Mouse (Mus musculus) embryo, embryonic 10 days (tissue): ENCODE measurements at regions not wholly inside any gene's neighbourhood (a gene's known extent, or its start where the extent isn't known, plus 50 kb on each side); places are given as distances from the start of the nearest gene placed in this dataset.

ENCODE experiments used
- DNase-seq: peaks from one replicate; pipeline ENCODE4 v3.0.0-alpha.2; 2015; ENCODE audit warnings: low spot score

DNA sequence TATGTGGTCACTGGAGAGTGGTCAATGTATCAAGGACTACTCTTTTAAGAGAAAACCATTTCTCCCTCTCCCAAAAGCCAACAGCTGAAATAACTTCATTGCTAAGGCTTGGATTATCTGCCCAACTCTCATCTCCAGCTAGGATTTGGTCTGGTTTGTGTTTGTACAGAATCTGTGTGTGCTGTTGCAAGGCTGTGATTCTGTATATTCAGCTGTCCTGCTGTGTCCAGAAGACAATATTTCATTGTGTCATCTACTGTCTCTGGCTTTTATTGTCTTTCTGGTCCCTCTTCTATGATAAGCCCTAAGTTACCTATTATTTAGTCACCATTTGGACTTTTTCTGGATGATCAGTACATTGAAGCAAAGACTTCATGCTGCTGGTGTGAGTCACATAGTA is 110.9 kb downstream of the Cenpc1 start:
- DNase-seq = no peak

- peak; percentile 73 for DNase-seq
Measured at GRCm38 (mm10) chr5:85936667-85937314, 128.6 kb downstream of the Cenpc1 start.

- DNase-seq = no peak
Measured at GRCm38 (mm10) chr5:85918288-85918687, 147.1 kb downstream of the Cenpc1 start.

- no peak for DNase-seq
Measured at GRCm38 (mm10) chr5:85915000-85915399, 150.4 kb downstream of the Cenpc1 start.

DNA sequence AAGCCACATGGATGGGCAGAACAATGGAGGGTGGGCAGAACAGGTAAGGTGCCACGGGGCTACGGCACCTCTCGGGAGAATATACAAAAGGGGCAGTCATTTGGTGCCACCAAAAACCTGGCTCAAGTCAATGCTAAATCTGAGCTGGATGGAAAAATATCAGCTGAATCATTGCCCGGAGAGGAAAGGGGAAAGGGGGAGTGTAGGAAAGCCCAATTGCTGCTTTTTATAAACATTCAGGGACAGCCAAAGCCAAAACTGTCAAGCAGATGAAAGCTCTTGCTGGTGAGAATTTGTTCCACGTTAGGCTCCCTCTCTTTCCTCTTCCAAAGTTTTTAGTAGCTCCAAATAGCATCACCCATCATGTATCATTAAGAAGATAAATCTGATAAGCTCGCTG is 168.9 kb downstream of the Cenpc1 start:
- no peak for DNase-seq

- DNase-seq = no peak
Measured at GRCm38 (mm10) chr5:85895814-85896213, 169.6 kb downstream of the Cenpc1 start.

- DNase-seq = no peak
Measured at GRCm38 (mm10) chr5:85870311-85870710, 195.1 kb downstream of the Cenpc1 start.

DNA sequence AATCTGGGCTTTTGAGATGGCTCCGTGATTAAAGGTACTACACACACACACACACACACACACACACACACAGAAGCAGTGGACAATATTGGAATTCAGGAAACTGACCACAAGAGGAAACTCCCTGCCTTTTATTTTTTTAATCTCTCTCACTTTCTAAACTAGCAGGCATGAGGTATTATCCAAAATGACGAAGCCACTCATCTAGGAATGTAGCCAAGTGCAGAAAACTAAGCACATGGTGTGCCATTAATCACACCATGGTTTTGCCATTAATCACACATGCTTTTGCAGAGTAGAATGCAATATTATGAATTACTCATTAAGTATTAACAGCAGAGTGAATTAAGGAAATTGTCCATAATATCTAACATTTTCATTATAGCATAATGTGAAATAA is 232.8 kb downstream of the Cenpc1 start:
- no peak for DNase-seq

DNA sequence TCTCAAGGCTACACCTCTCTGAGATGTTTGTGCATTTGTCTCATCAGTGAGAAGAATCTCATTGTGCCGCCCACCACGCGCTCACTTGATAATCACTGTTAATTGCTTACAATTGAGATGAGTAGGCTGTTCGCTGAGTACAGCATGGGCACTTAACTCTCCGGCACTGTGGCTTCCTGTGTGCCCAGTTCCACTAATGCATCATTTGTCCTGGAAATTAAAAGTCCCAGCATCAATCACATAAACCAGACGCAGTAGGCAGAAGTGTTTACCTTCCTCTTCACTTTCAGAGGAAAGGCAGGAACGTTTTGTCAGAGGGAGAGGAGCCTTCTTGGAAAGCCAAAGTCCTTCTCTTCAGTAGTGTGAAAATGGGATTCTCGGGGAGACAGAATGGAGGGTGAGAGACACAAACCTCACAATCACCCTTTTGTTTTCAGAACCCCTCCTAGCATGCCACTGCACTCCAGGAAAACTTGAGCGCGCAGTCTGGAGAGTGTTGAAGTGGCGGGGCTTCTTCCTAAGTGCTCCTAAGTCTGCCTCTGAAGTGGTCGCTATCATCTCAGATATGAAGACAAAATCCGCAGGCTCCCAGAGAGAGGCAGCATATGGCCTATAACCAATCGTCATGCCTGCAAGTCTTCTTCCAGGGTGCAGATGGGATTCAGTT is 269.7 kb downstream of the Cenpc1 start:
- no peak for DNase-seq

GRCm38 (mm10) chr5:85793148-85793547 is 272.2 kb downstream of the Cenpc1 start:
- no peak for DNase-seq

DNA sequence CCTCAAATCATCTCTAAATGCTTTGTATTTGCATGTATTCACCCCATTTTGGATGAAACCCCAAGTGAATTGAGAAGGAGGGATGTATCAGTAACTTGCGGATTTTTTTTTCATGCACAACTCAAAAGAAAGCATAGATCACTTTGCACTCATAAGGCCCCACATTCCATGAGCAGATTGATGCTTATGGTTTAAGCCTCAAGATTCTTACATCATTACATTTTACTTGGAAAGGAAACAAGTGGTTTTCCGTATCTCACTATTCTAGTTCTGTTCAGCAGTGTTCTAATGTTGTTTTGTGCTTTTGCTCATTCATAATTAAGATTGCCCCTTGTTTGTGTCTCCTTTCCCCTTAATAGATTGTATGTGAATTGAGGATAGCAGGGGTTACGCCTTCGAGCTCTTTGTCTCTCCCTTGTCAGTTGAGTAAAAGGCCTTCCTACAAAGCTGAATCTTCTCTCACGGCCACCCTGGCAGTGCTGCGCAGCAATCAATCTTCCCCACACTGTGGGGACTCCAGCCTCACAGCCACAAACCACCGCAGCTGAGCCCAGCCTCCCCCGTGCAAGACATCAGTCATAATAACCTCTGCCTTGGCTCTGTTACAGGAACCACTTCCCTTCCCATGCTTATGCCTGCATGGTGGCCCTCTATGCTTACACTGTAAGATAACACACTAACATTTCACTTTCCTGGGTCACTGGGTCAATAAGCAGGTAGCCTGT is 284.5 kb downstream of the Cenpc1 start:
- DNase-seq = peak; percentile 60

DNA sequence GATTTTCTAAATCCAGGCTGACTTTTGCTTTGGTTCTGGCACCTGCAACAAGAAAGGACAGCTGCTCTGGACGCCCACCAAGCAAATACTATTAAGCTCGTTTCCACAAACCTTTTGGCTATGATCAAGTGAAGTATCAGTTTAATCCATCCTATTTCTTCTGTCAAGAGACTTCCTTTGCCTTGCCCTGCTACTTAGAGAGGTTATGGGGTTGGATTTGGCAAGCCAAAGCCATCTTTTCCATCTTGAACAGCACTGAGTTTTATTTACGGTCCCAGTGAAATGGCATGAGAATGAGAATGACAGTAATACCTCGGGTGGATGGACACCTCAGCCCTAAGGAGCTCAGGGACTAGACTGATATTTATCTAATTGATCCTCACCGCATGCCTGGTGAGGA is 285.4 kb downstream of the Cenpc1 start:
- DNase-seq = no peak

DNA sequence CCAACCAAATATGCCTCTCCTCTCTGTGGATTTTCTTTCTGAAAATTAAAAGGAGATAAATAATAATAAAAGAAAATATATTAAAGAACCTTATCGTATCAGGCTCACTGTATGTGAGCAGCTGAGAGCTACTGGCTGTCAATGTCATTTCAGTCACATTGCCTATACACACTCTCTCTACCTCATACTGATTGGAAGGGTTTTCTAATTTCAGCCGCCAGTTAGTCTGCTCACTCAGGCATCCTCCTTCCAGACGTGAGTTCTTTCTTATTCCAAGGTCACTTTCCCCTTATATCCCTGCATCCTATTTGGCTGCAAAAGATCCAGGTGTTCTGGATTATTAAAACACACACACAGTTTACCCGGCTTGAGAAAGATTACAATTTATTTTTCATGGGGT is 286.2 kb downstream of the Cenpc1 start:
- DNase-seq = no peak

- DNase-seq = no peak
Measured at GRCm38 (mm10) chr5:85772660-85773059, 292.7 kb downstream of the Cenpc1 start.

GRCm38 (mm10) chr5:85772086-85772485 is 293.3 kb downstream of the Cenpc1 start:
- DNase-seq = no peak

GRCm38 (mm10) chr5:85767157-85767556 is 298.2 kb downstream of the Cenpc1 start:
- DNase-seq = peak; percentile 16

DNA sequence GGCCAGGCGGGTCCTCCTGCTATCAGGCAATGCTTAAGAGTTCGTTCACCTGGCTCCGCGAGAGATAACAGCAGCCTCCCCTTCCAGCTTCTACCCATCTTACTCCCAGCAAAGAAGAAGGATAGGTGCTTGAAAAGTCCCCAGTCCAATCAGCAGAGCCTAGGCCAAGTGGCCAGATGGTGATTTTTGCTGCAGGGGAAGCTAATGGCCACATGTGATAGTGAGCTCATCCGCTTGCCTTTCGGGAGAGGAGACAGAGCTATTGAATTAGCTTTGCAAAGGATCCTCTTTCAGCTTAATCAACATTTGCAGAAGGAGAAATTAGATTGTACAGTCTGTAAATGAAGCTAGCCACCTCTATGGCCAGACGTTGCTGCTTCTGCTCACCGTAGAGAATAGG is 308.7 kb downstream of the Cenpc1 start:
- no peak for DNase-seq

- DNase-seq = no peak
Measured at GRCm38 (mm10) chr5:85754227-85754626, 311.2 kb downstream of the Cenpc1 start.

GRCm38 (mm10) chr5:85753109-85753508 is 312.3 kb downstream of the Cenpc1 start:
- DNase-seq = no peak

- no peak for DNase-seq
Measured at GRCm38 (mm10) chr5:85751649-85752048, 313.7 kb downstream of the Cenpc1 start.

GRCm38 (mm10) chr5:85750893-85751292 is 314.5 kb downstream of the Cenpc1 start:
- DNase-seq = no peak

- no peak for DNase-seq
Measured at GRCm38 (mm10) chr5:85729613-85730012, 335.8 kb downstream of the Cenpc1 start.

DNA sequence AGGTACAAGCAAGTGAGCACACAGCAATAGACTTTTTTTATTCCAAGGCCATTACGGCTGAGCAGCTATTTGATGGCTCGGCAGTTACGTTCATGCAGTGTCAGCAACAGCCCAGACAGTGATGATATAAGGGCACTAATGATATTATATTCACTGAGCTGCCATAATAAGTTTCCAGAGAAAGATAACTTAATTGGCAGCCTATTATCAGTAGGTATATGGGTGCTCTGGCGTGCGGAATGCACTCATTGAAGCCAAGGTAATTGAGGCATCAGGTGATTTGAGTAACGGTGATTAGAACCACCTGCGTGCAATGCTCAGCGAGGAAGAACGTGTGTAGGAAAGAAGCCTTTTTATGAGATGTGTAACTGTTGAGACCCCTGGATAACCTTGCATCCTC is 358.0 kb downstream of the Cenpc1 start:
- DNase-seq = no peak
